Mouse (Mus musculus) heart, adult 2 months (tissue): Measurements from ENCODE around the gene Sncb. TPM values are rescaled to one million over a fixed set of nuclear protein-coding genes. Genes with fewer than 3 reads are reported as not detected.

Source experiments
- DNase-seq, 2 experiments: peaks; one replicate each; pipeline ENCODE4 v3.0.0; 2021
- H3K27ac ChIP-seq: fragments of 200-600 bp; 2 replicates; pipeline ENCODE4 v1.8.1; 2022
- H3K27me3 ChIP-seq: fragments of 200-500 bp; 2 replicates; pipeline ENCODE4 v1.6.1; 2012; ENCODE audit warnings: mild to moderate bottlenecking, low read length, inconsistent platforms, mixed read lengths; ENCODE audit not compliant: control insufficient read depth, insufficient read depth
- H3K36me3 ChIP-seq: fragments of 200-500 bp; 2 replicates; pipeline ENCODE4 v1.6.1; 2012; ENCODE audit warnings: low read length, inconsistent platforms; ENCODE audit not compliant: control insufficient read depth, insufficient read depth
- H3K4me1 ChIP-seq: fragments of 200-500 bp; 2 replicates; pipeline ENCODE4 v1.6.1; 2011; ENCODE audit warnings: low read length; ENCODE audit not compliant: control insufficient read depth, insufficient read depth
- H3K4me3 ChIP-seq: fragments of 200-600 bp; 2 replicates; pipeline ENCODE4 v1.8.1; 2022
- H3K79me2 ChIP-seq: fragments of 200-500 bp; replicated peaks from 2 replicates; pipeline ENCODE4 v1.6.1; 2012; ENCODE audit warnings: mild to moderate bottlenecking, inconsistent platforms, low read length, moderate library complexity, mixed read lengths; ENCODE audit not compliant: control insufficient read depth, insufficient read depth
- H3K9ac ChIP-seq: fragments of 200-500 bp; 2 replicates; pipeline ENCODE4 v1.6.1; 2012; ENCODE audit warnings: low read depth, mild to moderate bottlenecking, control low read depth, inconsistent platforms, low read length, mixed read lengths
- CTCF ChIP-seq: fragments of 200-600 bp; IDR thresholded peaks from 2 replicates; pipeline ENCODE4 v1.8.1; 2022; ENCODE audit warnings: antibody characterized with exemption, mild to moderate bottlenecking, moderate library complexity
- EP300 ChIP-seq: fragments of 200-500 bp; IDR thresholded peaks from 2 replicates; pipeline ENCODE4 v1.6.1; 2011; ENCODE audit warnings: low read depth, low read length, control low read depth; ENCODE audit not compliant: insufficient read depth
- POLR2A ChIP-seq: fragments of 200-500 bp; IDR thresholded peaks from 2 replicates; pipeline ENCODE4 v1.6.1; 2011; ENCODE audit warnings: mild to moderate bottlenecking, low read depth, low read length, control low read depth; ENCODE audit not compliant: insufficient read depth
- WGBS: fragments of 180-500 bp; shearing (Covaris S2); methylation state at CpG from one replicate; pipeline ENCODE4 v1.1.7; 2018; 5-methylcytosine and 5-hydroxymethylcytosine counted together
- intact Hi-C: fragments of 180-260 bp; cut with DNase I; formaldehyde crosslinking; loops from one replicate; pipeline ENCODE4 v1.15.1; 2025
- polyA plus RNA-seq: library from polyadenylated mRNA; depleted of rRNA; stranded (reverse); fragments of >200 nt; gene quantifications from 2 replicates; pipeline ENCODE4 v1.2.3, GENCODE M21; 2012
- total RNA-seq, 2 experiments: library from RNA; stranded (reverse); gene quantifications; 2 replicates each; pipeline ENCODE4 v1.2.3; 2021

The Sncb gene
- total and polyA plus RNA-seq, 3 experiments, result 0.31 TPM; not detected in 2

DNA sequence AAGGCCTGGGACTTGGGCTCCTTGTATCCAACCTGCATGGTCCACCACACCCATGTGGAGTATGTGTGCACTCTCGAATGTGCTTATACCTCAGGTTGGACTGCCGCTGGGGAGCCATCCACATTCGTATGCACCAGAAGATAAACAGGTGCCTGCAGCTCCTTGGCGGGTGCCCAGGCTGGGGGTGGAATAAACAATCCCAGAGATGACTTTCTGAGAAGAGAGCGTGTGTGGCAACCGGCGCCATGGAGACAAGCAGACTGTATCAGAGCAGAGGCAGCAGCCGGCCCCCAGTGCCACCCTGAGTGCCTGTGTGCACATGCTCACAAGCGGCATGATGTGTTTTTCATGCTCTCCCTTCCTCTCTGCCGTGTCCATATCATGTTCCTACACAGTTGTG, 13.7 kb downstream of the Sncb start:
- TF ChIP-seq POLR2A (no peak), EP300 (no peak), CTCF (no peak)
- WGBS, result 61% methylated on average over 10 of the region's 10 CpGs
- H3K27me3 ChIP-seq, result peaks cover 6% of the 10 kb centered on the region
- DNase-seq, result no peak
- no peak overlapping the region for H3K9ac ChIP-seq
- H3K79me2 ChIP-seq, result no peaks in the 10 kb centered on the region
- no peaks in the 10 kb centered on the region for H3K36me3 ChIP-seq
- H3K27ac ChIP-seq, result no peak overlapping the region
- no peak overlapping the region for H3K4me3 ChIP-seq
- H3K4me1 ChIP-seq, result no peaks in the 10 kb centered on the region
- intact Hi-C loops, result no loop called here

DNA sequence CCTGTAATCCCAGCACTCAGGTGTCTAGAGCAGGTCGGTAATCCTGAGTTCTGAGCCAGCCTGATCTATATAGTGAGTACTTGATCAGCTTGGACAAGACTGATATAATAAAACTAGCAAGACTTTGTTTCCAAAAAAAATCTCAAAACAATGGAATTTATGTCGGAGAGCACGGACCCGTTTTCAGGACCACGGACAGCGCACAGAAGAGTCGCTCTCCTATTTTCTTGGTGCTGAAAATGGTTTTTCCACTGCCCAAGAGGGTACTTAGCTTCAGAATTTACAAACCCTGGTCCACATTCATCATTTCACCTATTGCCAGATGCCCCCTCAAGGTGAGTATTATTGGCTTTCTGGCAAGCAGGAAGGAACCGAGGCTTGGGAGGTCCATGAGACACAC, 15.7 kb downstream of the Sncb start:
- Histone ChIP-seq H3K9ac (no peak overlapping the region), H3K4me1 (no peaks in the 10 kb centered on the region), H3K4me3 (no peak overlapping the region), H3K27me3 (peaks cover 6% of the 10 kb centered on the region), H3K36me3 (no peaks in the 10 kb centered on the region), H3K79me2 (no peaks in the 10 kb centered on the region), H3K27ac (no peak overlapping the region)
- intact Hi-C loops, result no loop called here
- WGBS, result 5% methylated on average over 8 of the region's 8 CpGs
- no peak for DNase-seq
- TF ChIP-seq POLR2A (no peak), EP300 (0 out of 2 replicates have a peak, but pooled peaks have one; percentile 18)

DNA sequence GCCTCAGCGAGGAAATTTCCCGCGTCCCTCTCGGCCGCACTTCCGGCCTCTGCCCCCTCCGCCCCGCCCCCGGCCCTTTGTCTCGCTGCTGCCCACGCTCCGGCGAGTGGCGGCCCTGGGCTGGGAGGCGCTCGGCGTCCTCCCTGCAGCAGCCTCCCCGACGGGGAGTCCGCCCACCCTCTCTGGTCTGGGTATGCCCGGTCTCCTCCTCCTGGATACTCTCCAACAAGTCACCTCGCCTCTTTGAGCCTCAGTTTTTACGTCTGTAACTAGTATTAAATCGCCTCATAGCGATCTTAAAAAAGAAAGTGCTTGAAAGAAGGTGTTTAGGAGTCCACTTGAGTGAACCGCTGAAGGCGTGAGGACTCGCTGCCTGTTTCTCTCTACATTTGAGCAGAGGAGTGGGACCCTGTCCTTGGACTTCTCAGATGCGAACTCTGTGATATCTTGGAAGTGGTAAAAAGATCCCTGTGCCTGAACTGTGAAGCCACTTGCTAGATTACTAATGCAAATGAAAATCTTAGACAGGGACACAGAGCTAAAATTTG, 16.5 kb downstream of the Sncb start, which contains the start of gene Gprin1:
Gene Gprin1 (minus strand): TSS at position 11 of the 548 bp plus-strand sequence.
- intact Hi-C loops, result no loop called here
- Histone ChIP-seq H3K79me2 (no peaks in the 10 kb centered on the region), H3K4me1 (no peaks in the 10 kb centered on the region), H3K36me3 (no peaks in the 10 kb centered on the region), H3K27ac (no peak within 1 kb of the TSS), H3K27me3 (peaks cover 6% of the 10 kb centered on the region), H3K4me3 (no peak within 1 kb of the TSS), H3K9ac (no peak within 1 kb of the TSS)
- no peak for DNase-seq
- WGBS, result 3% methylated on average over 29 of the region's 29 CpGs
- TF ChIP-seq EP300 (no peak), CTCF (no peak), POLR2A (no peak)

DNA sequence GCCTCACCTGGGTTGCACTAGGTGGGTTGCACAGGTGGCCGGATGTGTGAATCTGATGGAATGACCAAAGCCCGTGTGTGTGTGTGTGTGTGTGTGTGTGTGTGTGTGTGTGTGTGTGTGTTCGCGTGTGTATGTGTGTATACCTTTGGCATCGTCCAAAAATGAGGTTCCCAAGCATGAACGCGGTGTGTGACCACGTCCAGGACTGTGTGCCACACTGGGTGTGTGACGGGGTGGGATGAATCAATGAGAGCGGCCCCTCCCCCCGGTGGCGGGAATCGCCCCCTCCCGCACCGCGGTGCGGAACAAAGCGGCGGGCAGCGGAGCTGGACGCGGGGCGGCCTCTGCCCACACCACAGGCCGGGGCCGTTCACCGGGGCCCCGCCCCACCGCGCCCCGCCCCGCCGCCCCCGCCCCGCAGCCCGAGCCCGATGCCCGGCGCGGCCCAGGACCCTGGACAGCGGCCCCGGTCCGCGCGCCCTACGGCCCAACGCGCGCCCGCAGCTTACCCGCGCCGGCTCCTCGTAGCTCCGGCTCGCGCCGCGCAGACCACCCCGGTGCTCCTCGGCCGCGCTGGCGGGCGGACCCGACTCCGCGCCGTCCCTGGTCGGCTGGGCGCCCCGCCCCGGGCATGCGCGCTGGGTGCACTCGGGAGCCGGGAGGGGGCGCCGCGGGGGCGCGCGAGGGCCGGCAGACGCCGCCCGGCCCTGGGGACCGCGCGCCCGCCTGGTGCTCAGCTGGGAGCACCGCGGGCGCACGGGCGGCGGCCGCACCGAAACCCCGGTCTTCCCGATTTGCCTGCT, 17.1 kb downstream of the Sncb start:
- Histone ChIP-seq H3K27me3 (peaks cover 6% of the 10 kb centered on the region), H3K27ac (no peak overlapping the region), H3K79me2 (no peaks in the 10 kb centered on the region), H3K36me3 (no peaks in the 10 kb centered on the region), H3K4me1 (no peaks in the 10 kb centered on the region), H3K4me3 (no peak overlapping the region), H3K9ac (no peak overlapping the region)
- intact Hi-C loops, result no loop called here
- 2% methylated on average over 91 of the region's 100 CpGs for WGBS
- TF ChIP-seq CTCF, result no peak
- no peak for TF ChIP-seq EP300
- no peak for TF ChIP-seq POLR2A
- peak in 1 of 2 experiments; percentile 9 for DNase-seq

DNA sequence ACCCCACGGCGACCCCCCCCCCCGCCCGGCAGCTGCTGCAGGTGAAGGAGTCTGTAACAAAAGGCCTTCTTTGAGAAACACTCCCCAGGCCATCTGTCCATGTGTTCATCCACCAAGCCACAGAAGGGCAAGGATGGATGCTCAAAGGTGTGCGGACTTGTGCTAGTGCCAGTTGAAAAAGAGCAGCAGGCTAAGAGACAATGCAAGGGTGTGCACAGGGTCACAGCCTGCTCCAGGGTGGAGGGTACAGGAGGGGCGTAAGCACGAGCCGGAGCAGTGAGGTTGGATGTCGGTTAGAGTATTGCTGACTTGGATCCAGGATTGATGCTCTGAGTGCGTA, 17.7 kb downstream of the Sncb start:
- DNase-seq, result no peak
- Histone ChIP-seq H3K27ac (no peak overlapping the region), H3K27me3 (peaks cover 6% of the 10 kb centered on the region), H3K36me3 (no peaks in the 10 kb centered on the region), H3K9ac (no peak overlapping the region), H3K4me3 (no peak overlapping the region), H3K79me2 (no peaks in the 10 kb centered on the region), H3K4me1 (no peaks in the 10 kb centered on the region)
- no peak for TF ChIP-seq CTCF
- no peak for TF ChIP-seq EP300
- TF ChIP-seq POLR2A, result no peak
- intact Hi-C loops, result no loop called here
- WGBS, result 55% methylated on average over 10 of the region's 10 CpGs

DNA sequence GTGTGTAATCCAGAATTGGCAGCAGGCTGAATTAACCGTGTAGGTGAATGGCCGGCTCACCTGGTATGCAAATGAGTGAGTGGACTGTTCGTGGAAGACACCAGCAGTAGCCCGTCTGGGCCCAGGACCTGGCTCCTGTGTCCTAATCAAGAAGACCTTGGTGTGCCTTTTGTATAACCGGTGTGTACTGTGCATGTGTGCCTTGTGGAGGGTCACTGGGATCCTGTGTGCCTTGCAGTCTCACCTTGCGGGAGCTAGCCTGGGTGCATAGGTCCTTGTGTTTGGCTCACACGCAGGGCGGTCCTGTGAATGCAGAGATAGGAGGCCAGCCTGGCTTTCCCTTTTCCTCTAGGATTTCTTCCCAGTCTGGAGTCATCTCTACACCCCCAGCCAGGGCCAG, 18.2 kb downstream of the Sncb start:
- Histone ChIP-seq H3K79me2 (no peaks in the 10 kb centered on the region), H3K27ac (no peak overlapping the region), H3K9ac (no peak overlapping the region), H3K27me3 (peaks cover 6% of the 10 kb centered on the region), H3K36me3 (no peaks in the 10 kb centered on the region), H3K4me3 (no peak overlapping the region), H3K4me1 (no peaks in the 10 kb centered on the region)
- WGBS, result 81% methylated on average over 8 of the region's 8 CpGs
- intact Hi-C loops, result no loop called here
- no peak for DNase-seq
- TF ChIP-seq CTCF (no peak), POLR2A (no peak), EP300 (no peak)
